Mouse (Mus musculus) C2C12 (cell line): ENCODE results near the gene Dennd2a.
"Not testable (repeated sequence)": the region's sequence is repeated elsewhere in the genome, so short reads cannot be mapped to it uniquely, and the experiment has no call there.

Experiments
- CEBPB ChIP-seq: IDR thresholded peaks from one replicate; pipeline ENCODE4 v1.6.1; 2011; ENCODE audit warnings: low read depth, mild to moderate bottlenecking, control low read depth, moderate library complexity
- CTCF ChIP-seq: IDR thresholded peaks from one replicate; pipeline ENCODE4 v1.5.1; 2011; ENCODE audit not compliant: control insufficient read depth, insufficient read depth, insufficient read length
- FOSL1 ChIP-seq: IDR thresholded peaks from one replicate; pipeline ENCODE4 v1.8.0; 2011; ENCODE audit warnings: mild to moderate bottlenecking, low read length; ENCODE audit not compliant: poor library complexity, insufficient read depth, severe bottlenecking
- MAX ChIP-seq: IDR thresholded peaks from one replicate; pipeline ENCODE4 v1.6.1; 2011; ENCODE audit warnings: mild to moderate bottlenecking, control low read depth
- MYOD1 ChIP-seq: IDR thresholded peaks from one replicate; pipeline ENCODE4 v1.6.1; 2011; ENCODE audit warnings: low read depth; ENCODE audit not compliant: control insufficient read depth, insufficient read length
- MYOG ChIP-seq: IDR thresholded peaks from one replicate; pipeline ENCODE4 v1.6.1; 2011; ENCODE audit not compliant: control insufficient read depth, insufficient read length; ENCODE audit errors: extremely low read depth
- USF1 ChIP-seq: IDR thresholded peaks from one replicate; pipeline ENCODE4 v1.6.1; 2011; ENCODE audit warnings: low read depth, mild to moderate bottlenecking, control low read depth, moderate library complexity

DNA sequence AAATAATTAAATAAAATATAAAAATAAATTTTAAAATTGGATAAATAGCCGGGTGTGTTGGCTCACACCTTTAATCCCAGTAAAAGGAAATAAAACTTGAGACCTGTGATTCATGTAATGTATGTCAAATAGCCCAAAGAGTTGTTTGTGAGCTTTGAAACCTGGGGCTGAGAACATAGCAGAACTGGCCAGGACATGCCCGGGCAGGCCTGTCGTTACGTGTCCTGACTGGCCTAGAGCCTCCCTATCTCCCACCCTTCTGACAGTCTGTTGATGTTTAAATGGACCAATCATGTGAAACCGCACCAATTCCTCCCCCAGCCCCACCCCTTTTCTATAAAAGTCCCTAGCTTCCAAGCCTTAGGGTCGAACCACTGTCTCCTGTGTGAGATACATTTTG, 120.1 kb downstream of the Dennd2a start:
- TF ChIP-seq CTCF, MYOG, MAX, CEBPB, MYOD1, USF1, FOSL1: not testable (repeated sequence)
